Mouse (Mus musculus) liver, embryonic 16.5 days (tissue): ENCODE data around the gene Teddm3. TPM values are rescaled to one million over a fixed set of nuclear protein-coding genes. Genes with fewer than 3 reads are reported as not detected.

ENCODE experiments used
- ATAC-seq: fragments of 200-750 bp; cut with Nextera tagmentation; 2 replicates; pipeline ENCODE4 v1.8.0; 2017; ENCODE audit warnings: low read depth, mild to moderate bottlenecking, moderate number of reproducible peaks, moderate library complexity
- H3K27ac ChIP-seq: fragments of 300-500 bp; sonication (generic); 2 replicates; pipeline ENCODE4 v1.5.1; 2014; ENCODE audit warnings: mild to moderate bottlenecking, low read length
- H3K27me3 ChIP-seq: fragments of 300-500 bp; sonication (generic); 2 replicates; pipeline ENCODE4 v1.6.1; 2014; ENCODE audit warnings: low read depth, low read length, mixed read lengths; ENCODE audit not compliant: control insufficient read depth, insufficient read depth
- H3K36me3 ChIP-seq: fragments of 300-500 bp; sonication (generic); 2 replicates; pipeline ENCODE4 v1.6.1; 2014; ENCODE audit warnings: mild to moderate bottlenecking; ENCODE audit not compliant: control insufficient read depth, insufficient read depth
- H3K4me1 ChIP-seq: fragments of 300-500 bp; sonication (generic); 2 replicates; pipeline ENCODE4 v1.6.1; 2014; ENCODE audit warnings: low read depth, low read length, mixed read lengths; ENCODE audit not compliant: control insufficient read depth
- H3K4me2 ChIP-seq: fragments of 300-500 bp; sonication (generic); 2 replicates; pipeline ENCODE4 v1.6.1; 2014; ENCODE audit warnings: low read depth, low read length, mixed read lengths
- H3K4me3 ChIP-seq: fragments of 300-500 bp; sonication (generic); 2 replicates; pipeline ENCODE4 v1.5.1; 2014; ENCODE audit warnings: low read depth, mild to moderate bottlenecking, low read length
- H3K9ac ChIP-seq: fragments of 300-500 bp; sonication (generic); 2 replicates; pipeline ENCODE4 v1.6.1; 2014; ENCODE audit warnings: low read depth, low read length
- H3K9me3 ChIP-seq: fragments of 300-500 bp; sonication (generic); replicated peaks from 2 replicates; pipeline ENCODE4 v1.6.1; 2016; ENCODE audit warnings: low read length; ENCODE audit not compliant: control insufficient read depth
- WGBS: fragments of 180-500 bp; shearing (Covaris S2); extraction: QIAGEN DNeasy Blood & Tissue Kit; methylation state at CpG from one replicate; pipeline ENCODE4 v1.1.7; 2014; ENCODE audit not compliant: insufficient replicate concordance; 5-methylcytosine and 5-hydroxymethylcytosine counted together
- polyA plus RNA-seq: library from polyadenylated mRNA; unstranded; fragments of >200 nt; fragmentation: Nextera tagmentation; extraction: Ambion mirVana; gene quantifications from 2 replicates; pipeline ENCODE4 v1.2.1, GENCODE M21; 2015

Gene Teddm3
- polyA plus RNA-seq, 1 experiment from 2014 or later, result not detected

DNA sequence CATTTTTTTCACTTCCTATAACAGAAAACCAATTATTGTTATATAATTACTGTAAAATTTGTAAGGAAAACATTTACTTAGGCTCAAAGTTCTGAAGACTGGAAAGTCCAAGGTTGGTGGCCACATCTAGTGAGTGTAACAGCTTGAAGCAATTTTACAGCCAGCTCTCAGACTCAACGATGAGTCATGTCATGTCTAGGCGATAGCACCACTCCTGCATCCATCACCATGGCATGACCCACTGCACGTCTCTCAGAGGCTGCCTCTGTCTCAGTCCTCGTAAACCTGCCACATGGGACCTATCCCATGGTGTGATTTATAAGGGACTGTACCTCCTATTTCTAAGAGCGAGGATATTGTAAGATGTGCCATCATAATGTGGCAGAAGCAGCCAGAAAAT, 37.7 kb downstream of the Teddm3 start:
- Histone ChIP-seq H3K4me3 (no peak overlapping the region), H3K36me3 (no peaks in the 10 kb centered on the region), H3K9me3 (no peaks in the 10 kb centered on the region), H3K9ac (no peak overlapping the region), H3K27me3 (no peaks in the 10 kb centered on the region), H3K27ac (no peak overlapping the region), H3K4me1 (no peaks in the 10 kb centered on the region), H3K4me2 (no peak overlapping the region)
- WGBS, result 74% methylated on average over 5 of the region's 5 CpGs
- ATAC-seq, result no peak

GRCm38 (mm10) chr16:21109473-21109872, 44.3 kb downstream of the Teddm3 start:
- Histone ChIP-seq H3K9ac (no peak overlapping the region), H3K27me3 (no peaks in the 10 kb centered on the region), H3K36me3 (no peaks in the 10 kb centered on the region), H3K4me3 (no peak overlapping the region), H3K4me2 (no peak overlapping the region), H3K9me3 (no peaks in the 10 kb centered on the region), H3K4me1 (no peaks in the 10 kb centered on the region), H3K27ac (no peak overlapping the region)
- ATAC-seq, result no peak
- 39% methylated on average over 1 of the region's 1 CpGs for WGBS

Other genes with a start within 250 kb of the Teddm3 start
- gene Ephb3, start 50.8 kb upstream of the Teddm3 start, polyA plus RNA-seq, result 0.58 and 0.74 TPM in 2 replicates